Mouse (Mus musculus): ENCODE measurements around the gene Aacs.
A peak's percentile ranks its signal among the peaks of the same experiment; 100 is the strongest.
"Not testable (repeated sequence)": the region's sequence is repeated elsewhere in the genome, so short reads cannot be mapped to it uniquely, and the experiment has no call there.

Gene Aacs

DNA sequence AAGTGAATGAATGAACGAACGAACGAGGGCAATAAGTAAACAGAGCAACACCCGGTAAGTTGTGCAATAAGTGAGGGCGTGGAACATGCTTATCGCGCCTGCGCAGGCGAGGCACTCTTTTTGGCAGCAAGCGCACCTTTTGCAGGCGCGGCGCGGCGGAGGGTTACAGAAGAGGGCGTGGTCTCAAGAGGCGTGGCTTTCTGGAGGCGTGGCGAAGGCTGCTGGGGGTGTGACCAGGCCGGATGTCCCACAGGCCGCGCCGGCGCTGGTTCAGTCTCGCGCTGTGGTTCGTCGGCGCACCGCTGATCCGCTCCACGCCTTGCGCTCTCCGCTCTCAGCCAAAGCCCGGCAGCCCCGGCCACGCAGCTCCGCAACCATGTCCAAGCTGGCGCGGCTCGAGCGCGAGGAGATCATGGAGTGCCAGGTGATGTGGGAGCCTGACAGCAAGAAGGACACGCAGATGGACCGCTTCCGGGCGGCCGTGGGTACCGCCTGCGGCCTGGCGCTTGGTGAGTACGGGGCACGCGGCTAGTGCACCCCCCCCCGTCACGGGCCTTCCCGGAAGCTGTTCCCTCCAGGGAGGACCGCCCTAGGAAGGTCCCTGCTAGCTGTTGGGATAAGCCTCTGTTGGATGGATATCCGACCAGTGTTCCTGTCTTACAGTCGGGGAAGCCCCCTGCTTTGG, at the start of gene Aacs:
Aacs (plus strand) TSS at position 214 of the 685 bp plus-strand sequence.
- no peaks in the 10 kb centered on the region for H3K9me3 ChIP-seq (ENCODE audit: low read length)
- H3K4me3 ChIP-seq (replicated peaks; ENCODE audit: low read length), result peak within 1 kb of the TSS; percentile 94
- H3K27me3 ChIP-seq (ENCODE audit: insufficient read depth, low read length), result peaks cover 19% of the 10 kb centered on the region

DNA sequence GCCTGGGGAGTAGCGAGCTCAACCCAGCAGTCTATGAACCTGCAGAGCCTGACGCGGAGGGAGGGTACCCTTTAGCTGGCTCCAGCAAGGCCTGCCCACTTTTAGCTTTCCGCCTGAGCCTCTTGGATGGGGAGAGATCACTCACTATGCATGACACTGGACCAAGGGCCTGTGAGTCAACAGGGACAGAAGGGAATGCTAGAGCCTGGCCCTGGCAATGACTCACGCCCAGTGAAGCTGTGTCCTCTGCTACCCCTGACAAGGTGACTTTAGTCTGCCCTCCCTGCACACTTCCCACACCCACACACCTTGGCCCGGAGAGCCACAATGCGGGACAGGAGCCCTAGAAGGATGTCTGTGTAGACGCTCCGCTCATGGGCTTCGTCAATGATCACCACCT, 49.3 kb upstream of the Aacs start:
- Histone ChIP-seq H3K9me3 (ENCODE audit: low read length) (no peaks in the 10 kb centered on the region), H3K4me1 (replicated peaks; ENCODE audit: low read depth, low read length) (peaks cover 61% of the 10 kb centered on the region), H3K4me3 (replicated peaks; ENCODE audit: low read length) (peak overlapping the region; percentile 23; the same call in 1 of the 2 replicates), H3K36me3 (ENCODE audit: insufficient read depth, low read length) (peaks cover 100% of the 10 kb centered on the region), H3K27me3 (ENCODE audit: insufficient read depth, low read length) (no peaks in the 10 kb centered on the region)
- TF ChIP-seq CTCF (conservative IDR thresholded peaks at IDR 0.05; ENCODE audit: low read length), result no peak
- TF ChIP-seq POU5F1 (IDR thresholded peaks at IDR 0.05; ENCODE audit: borderline replicate concordance, low read length), result no peak
- no peak for TF ChIP-seq NANOG (IDR thresholded peaks at IDR 0.05; ENCODE audit: borderline replicate concordance, low read length)

More for the DNA sequence above, at the start of gene Aacs:
- TF ChIP-seq CTCF (conservative IDR thresholded peaks at IDR 0.05; ENCODE audit: low read length) (no peak), POU5F1 (IDR thresholded peaks at IDR 0.05; ENCODE audit: borderline replicate concordance, low read length) (no peak)
- Histone ChIP-seq H3K4me1 (replicated peaks; ENCODE audit: low read depth, low read length) (peaks cover 48% of the 10 kb centered on the region), H3K36me3 (ENCODE audit: insufficient read depth, low read length) (peaks cover 21% of the 10 kb centered on the region)

DNA sequence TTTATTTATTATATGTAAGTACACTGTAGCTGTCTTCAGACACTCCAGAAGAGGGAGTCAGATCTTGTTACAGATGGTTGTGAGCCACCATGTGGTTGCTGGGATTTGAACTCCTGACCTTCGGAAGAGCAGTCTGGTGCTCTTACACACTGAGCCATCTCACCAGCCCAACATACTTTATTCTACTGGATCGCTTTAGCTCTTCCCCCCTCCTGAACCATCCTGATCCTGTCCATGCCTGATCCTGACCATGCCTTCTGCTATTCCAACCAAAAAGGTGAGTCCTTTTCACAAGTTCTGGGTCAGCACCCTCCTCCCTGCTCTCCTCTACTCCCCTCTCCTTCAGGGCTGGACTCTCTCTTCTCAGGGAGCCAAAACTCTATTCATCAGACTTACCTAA, 43.3 kb upstream of the Aacs start:
- Histone ChIP-seq H3K4me1 (replicated peaks; ENCODE audit: low read depth, low read length) (peaks cover 64% of the 10 kb centered on the region), H3K4me3 (replicated peaks; ENCODE audit: low read length) (peak overlapping the region; percentile 98; the same call in 1 of the 2 replicates), H3K36me3 (ENCODE audit: insufficient read depth, low read length) (peaks cover 52% of the 10 kb centered on the region)
- not testable (repeated sequence) for H3K27me3 ChIP-seq (ENCODE audit: insufficient read depth, low read length); H3K9me3 ChIP-seq (ENCODE audit: low read length)

DNA sequence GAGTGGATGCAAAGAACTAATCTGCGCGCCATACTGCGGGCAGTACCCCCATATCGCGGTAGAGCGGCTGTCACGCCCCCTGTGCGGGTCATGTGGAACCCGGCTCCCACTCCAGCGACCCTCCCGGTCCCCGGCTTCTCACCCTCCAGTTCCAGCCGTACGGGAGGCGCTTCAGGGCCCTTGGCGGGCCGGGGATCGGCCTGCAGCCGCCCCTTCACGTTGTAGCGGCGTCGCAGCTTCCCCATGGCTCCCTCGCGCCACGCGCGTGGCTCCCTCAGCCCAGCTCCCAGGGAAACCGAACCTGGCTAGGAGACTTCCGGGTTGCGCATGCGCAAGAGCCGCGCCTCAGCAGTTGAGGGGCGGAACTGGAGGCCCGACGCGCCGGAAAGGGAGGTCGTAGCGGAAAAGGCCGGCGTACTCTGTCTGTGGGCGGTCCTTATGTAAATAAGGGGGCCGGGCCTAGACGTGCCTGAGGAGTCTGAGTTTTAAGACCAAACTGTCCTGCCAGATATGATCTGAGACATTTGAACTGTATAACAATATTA, 41.7 kb upstream of the Aacs start, which contains the start of gene Dhx37:
Dhx37 (minus strand) TSS at position 329 of the 545 bp plus-strand sequence.
- H3K4me3 ChIP-seq (replicated peaks; ENCODE audit: low read length), result peak within 1 kb of the TSS; percentile 98
- H3K9me3 ChIP-seq (ENCODE audit: low read length), result no peaks in the 10 kb centered on the region
- H3K27me3 ChIP-seq (ENCODE audit: insufficient read depth, low read length), result no peaks in the 10 kb centered on the region
- TF ChIP-seq CTCF (conservative IDR thresholded peaks at IDR 0.05; ENCODE audit: low read length), result no peak
- no peak for TF ChIP-seq POU5F1 (IDR thresholded peaks at IDR 0.05; ENCODE audit: borderline replicate concordance, low read length)
- no peak for TF ChIP-seq NANOG (IDR thresholded peaks at IDR 0.05; ENCODE audit: borderline replicate concordance, low read length)
- H3K4me1 ChIP-seq (replicated peaks; ENCODE audit: low read depth, low read length), result peaks cover 50% of the 10 kb centered on the region
- peaks cover 36% of the 10 kb centered on the region for H3K36me3 ChIP-seq (ENCODE audit: insufficient read depth, low read length)

DNA sequence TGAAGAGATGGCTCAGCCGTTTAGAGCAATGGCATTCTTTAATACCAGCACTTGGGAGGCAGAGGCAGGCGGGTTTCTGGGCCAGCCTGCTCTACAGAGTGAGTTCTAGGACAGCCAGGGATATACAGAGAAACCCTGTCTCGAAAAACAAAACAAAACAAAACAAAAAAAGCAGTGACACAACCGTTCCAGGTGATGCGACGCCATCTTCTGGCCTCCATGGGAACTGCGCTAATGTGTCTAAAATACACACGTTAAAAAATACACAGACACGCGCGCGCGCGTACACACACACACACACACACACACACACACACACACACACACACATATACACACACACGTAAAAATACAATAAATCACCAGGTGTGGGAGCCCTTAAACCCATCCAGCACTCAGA, 41.3 kb upstream of the Aacs start:
- TF ChIP-seq CTCF (conservative IDR thresholded peaks at IDR 0.05; ENCODE audit: low read length), result peak; percentile 35
- H3K27me3 ChIP-seq (ENCODE audit: insufficient read depth, low read length); H3K9me3 ChIP-seq (ENCODE audit: low read length): not testable (repeated sequence)

DNA sequence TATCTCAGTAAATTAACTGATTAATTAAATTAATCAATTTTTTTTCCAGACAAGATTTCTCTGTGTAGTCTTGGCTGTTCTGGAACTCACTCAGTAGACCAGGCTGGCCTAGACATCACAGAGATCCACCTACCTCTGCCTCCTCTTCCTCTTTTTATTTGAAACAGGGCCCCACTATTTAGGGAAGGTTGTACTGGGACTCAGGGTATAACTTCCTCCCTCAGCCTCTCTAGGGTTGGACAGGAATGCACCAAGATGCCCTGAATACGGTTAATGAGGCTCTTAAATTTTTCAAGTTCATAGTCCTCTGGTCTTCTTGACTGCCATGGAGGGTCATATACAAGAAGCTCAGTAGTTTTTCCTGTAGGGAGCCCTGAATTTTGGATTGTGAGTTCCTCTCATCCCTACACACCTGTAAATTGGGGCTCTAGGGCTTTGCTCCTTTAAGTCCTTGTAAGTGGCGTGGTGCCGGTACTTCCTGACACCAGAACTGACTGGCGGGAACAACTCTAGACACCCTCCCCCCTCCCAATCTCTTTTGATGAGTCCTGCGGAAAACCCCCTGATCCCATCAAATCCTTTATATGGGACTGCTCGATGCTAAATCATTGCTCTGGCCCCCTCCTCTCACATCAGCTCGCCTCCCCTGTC, 34.9 kb upstream of the Aacs start:
- Histone ChIP-seq H3K4me1 (replicated peaks; ENCODE audit: low read depth, low read length) (peaks cover 46% of the 10 kb centered on the region), H3K4me3 (replicated peaks; ENCODE audit: low read length) (peak overlapping the region; percentile 95), H3K9me3 (ENCODE audit: low read length) (no peaks in the 10 kb centered on the region), H3K36me3 (ENCODE audit: insufficient read depth, low read length) (peaks cover 14% of the 10 kb centered on the region), H3K27me3 (ENCODE audit: insufficient read depth, low read length) (no peaks in the 10 kb centered on the region)
- no peak for TF ChIP-seq POU5F1 (IDR thresholded peaks at IDR 0.05; ENCODE audit: borderline replicate concordance, low read length)
- TF ChIP-seq CTCF (conservative IDR thresholded peaks at IDR 0.05; ENCODE audit: low read length), result no peak
- no peak for TF ChIP-seq NANOG (IDR thresholded peaks at IDR 0.05; ENCODE audit: borderline replicate concordance, low read length)

More for the DNA sequence above, 41.3 kb upstream of the Aacs start:
- H3K36me3 ChIP-seq (ENCODE audit: insufficient read depth, low read length), result peaks cover 31% of the 10 kb centered on the region
- H3K4me1 ChIP-seq (replicated peaks; ENCODE audit: low read depth, low read length), result peaks cover 45% of the 10 kb centered on the region
- H3K4me3 ChIP-seq (replicated peaks; ENCODE audit: low read length), result peak overlapping the region; percentile 98

DNA sequence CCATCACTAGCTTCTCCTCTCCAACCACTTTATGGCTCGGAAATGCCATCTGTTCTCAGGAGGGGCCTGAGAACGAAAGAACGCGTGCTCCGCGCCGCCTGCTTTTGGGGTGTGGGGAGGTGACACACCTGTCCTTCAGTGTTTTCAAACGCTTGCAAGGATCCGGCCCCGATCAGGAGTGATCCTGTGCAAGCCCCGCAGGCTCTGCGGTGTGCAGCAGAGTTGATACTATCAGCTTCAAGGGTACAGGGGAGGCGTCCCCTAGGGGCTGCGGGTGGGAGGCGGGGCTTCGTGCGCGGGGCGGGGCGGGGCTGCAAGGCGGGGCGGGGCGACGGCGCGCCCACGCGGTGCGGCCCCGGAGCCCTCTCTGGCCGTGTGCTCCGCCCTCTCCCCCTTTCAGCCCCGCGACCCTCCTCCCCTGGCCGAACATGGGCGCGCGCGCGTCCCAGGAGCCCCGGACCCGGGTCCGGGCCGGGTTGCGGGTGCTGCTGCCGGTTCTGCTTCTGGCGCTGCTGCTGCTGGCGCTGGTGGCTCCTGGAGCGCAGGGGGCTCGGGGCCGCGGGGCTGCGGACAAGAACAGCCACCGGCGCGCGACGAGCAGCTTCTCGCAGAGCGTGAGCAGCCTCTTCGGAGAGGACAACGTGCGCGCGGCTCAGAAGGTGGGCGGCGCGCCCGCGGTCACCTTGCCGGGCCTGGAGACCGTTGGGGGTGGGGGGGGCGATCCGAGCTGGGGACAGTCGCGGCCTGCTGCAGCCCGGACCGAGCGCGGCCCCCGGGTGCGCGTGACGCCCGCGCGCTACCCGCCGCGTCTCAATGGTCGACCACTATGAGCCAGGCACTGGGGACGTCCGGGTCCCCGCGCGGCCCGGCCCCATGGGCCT, 34.1 kb upstream of the Aacs start, which contains the start of gene Bri3bp:
Bri3bp (plus strand) TSS at position 335 of the 881 bp plus-strand sequence.
- no peak for TF ChIP-seq POU5F1 (IDR thresholded peaks at IDR 0.05; ENCODE audit: borderline replicate concordance, low read length)
- TF ChIP-seq NANOG (IDR thresholded peaks at IDR 0.05; ENCODE audit: borderline replicate concordance, low read length), result no peak
- TF ChIP-seq CTCF (conservative IDR thresholded peaks at IDR 0.05; ENCODE audit: low read length), result no peak

More for the DNA sequence above, 34.1 kb upstream of the Aacs start, which contains the start of gene Bri3bp:
- peaks cover 52% of the 10 kb centered on the region for H3K4me1 ChIP-seq (replicated peaks; ENCODE audit: low read depth, low read length)
- H3K27me3 ChIP-seq (ENCODE audit: insufficient read depth, low read length), result no peaks in the 10 kb centered on the region
- peak within 1 kb of the TSS; percentile 95 for H3K4me3 ChIP-seq (replicated peaks; ENCODE audit: low read length)
- H3K36me3 ChIP-seq (ENCODE audit: insufficient read depth, low read length), result peaks cover 21% of the 10 kb centered on the region
- no peaks in the 10 kb centered on the region for H3K9me3 ChIP-seq (ENCODE audit: low read length)
